Mouse (Mus musculus): ENCODE data around the gene Mamdc4.

Gene Mamdc4

DNA sequence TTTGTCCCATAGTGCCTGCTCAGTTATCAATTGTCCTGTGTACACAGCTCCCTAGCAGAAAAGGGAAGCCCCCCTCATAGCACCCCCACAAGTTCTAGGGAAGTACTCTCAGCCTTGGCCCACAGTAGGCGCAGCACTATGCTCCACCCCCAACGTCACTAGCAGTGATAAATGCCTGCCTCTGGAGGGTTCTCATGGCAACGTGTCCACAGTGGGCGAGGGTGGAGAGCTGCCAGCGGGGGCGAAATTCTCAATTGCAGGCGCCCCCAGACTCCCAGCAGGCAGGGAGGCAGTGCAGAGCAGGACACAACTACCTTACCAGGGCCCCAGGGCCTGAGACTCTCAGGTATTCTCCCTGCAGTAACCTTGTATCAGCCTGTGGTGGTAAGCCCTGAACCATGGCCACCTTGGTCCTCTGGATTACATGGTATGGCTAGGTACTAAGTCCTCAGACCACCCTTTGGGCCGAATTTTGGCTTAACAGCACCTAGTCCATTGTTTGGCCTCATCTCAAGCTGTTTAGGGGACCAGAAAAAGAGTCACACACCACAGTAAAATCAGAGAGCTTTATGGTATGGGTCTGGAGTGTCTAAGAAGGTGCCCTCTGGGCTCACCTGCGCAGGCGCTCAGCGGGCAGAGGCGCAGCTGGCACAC is 7.9 kb upstream of the Mamdc4 start:
- no peak for DNase-seq (ENCODE audit: low read depth, low spot score)

DNA sequence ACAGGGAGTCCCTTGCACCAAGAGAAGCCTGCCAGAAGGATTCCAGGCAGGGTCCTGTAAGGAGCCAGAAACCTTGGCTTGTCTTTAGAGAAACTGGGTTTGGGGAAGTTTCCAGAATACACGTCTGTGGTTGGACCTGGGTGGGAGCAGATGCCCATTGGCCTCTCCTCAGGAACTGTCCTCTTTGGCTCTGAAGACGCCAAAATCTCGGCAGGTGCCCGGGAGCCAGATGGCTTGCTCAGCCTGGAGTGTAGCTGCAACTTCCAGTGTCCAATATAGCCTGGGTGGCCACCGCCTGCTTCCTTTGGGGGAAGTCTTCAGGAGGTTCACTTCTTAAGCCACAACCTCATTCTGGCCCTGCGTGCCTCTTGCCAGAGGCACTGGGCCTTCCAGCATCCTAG is 7.3 kb upstream of the Mamdc4 start:
- no peak for DNase-seq (ENCODE audit: low read depth, low spot score)

DNA sequence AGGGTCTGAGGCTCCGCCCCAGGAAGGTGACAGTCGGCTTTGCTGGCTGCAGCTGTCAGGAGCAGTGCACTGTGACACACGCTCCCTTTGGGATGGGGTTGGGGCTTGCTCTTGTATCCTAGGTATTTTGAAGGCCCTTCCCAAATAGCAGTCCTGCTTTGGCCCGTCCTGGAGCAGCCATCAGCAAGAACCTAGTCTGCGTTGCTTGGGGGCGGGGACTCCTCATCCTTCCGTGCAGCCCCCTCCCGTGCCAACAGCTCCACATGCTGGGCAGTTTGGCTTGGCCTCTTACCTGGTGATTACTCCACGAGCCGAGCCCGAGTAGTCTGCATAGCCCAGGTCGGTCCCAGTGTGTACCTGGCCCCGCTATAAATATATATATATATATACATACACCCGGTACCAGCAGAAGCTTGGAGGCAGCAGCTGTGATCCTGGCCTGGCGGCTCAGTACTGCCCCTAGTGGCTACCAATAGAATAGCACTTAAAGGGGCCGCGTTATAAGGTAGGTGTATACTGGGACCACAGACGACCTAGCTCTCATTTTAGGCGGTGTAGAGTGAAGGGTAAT is 6.7 kb upstream of the Mamdc4 start, which contains the start of gene Ajm1:
Ajm1 (minus strand) TSS at position 464 of the 571 bp plus-strand sequence.
- peak; percentile 53 for DNase-seq (ENCODE audit: low read depth, low spot score)

DNA sequence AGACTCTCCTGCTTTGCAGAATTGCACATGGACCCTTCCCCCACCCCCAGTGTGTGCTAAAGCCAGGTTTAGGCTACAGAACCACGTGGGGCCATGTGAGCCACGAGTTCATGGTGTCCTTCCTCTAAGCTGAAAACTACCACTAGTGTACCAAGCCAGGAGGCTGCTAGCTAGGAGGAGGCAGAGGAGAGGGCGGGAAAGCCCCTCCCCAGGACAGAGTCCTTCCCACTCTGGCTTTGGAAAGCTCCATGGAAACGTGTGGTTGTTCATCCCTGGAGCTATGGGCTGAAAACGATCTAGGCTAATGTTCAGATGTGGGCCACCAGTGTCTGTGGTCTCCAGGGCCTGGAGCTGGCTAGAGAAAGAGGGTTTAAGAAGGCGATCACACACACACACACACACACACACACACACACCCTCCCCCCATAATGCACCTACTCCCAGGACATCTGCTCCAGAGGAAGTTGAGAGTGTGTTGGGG is 6.0 kb upstream of the Mamdc4 start:
- DNase-seq (ENCODE audit: low read depth, low spot score) = no peak

DNA sequence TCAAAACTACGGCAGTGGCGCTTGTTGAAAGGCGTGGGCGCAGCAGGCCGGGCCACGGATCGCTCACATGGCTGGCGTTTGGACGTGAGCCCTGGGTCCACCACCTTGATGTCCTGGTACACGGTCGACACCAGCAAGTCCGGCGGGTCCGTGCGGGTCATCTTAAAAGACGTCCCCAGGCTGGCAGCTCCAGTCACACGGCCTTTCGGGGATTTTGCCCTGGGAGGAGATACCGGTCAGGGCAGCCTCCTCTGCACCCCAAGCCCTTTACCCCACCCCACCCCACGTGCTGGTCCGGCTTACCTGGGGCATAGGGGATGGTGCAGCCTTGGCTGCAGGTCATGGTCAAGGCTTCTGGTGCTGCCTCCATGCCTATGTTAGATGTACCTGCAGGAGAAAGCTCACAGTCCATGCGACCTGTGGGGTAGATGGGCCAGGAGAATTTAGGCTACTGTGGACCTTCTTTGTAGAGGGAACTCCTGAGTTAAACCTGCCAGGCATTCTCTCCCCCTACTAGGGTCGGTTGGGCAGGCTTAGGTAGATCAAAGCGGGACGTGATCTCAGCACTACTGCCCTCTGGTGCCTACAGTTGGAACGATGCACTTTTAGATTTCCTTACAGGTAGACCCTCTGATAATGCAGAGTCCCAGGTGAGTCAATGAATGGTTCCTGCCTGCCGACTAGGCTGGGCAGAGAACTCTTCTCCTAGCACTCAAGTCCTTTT is 5.3 kb upstream of the Mamdc4 start:
- no peak for DNase-seq (ENCODE audit: low read depth, low spot score)

DNA sequence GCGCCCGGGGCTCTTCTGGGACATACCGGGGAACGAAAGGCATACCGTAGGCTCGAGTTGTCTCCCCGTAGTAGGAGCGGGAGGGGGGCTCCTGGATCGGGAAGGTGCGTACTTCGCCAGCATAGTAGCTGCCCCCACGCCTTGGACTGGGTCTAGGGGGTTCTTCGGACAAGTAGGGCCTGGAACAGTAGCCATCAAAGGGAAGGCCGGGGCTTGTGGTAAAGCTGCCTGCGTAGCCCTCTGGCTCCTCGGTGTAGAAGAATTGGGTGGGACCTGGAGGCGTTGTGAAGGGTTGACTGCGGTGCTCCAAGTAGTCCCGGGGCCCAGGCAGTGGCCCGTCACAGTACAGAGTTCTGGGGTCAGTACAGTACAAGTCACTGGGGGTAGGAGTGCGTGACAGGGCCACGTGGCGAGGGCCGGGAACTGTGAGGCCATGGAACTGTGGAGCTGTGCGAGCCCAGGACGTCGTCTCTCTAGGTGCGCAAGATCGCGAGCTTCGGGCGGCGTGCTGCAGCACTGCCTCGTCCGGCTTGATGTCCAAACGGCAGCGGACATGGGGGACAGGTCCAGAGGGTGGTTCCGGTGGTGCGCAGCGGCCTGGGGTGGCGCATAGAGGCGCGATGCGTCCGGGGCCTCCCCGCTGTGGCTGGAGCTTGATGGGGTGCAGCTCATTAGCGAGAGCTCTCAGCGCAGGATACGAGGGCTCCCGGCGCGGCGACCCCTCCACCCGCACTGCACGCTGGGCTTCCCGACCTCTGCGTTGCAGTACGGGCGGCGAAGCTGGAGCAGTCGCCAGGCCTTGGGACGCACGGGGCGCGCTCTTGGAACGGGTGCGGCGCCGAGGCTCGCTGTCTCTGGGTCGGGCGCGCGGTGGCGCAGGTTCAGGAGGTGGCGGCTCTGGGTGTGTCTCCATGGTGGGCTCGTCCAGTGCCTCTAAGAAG is 4.4 kb upstream of the Mamdc4 start:
- DNase-seq (ENCODE audit: low read depth, low spot score) = no peak

DNA sequence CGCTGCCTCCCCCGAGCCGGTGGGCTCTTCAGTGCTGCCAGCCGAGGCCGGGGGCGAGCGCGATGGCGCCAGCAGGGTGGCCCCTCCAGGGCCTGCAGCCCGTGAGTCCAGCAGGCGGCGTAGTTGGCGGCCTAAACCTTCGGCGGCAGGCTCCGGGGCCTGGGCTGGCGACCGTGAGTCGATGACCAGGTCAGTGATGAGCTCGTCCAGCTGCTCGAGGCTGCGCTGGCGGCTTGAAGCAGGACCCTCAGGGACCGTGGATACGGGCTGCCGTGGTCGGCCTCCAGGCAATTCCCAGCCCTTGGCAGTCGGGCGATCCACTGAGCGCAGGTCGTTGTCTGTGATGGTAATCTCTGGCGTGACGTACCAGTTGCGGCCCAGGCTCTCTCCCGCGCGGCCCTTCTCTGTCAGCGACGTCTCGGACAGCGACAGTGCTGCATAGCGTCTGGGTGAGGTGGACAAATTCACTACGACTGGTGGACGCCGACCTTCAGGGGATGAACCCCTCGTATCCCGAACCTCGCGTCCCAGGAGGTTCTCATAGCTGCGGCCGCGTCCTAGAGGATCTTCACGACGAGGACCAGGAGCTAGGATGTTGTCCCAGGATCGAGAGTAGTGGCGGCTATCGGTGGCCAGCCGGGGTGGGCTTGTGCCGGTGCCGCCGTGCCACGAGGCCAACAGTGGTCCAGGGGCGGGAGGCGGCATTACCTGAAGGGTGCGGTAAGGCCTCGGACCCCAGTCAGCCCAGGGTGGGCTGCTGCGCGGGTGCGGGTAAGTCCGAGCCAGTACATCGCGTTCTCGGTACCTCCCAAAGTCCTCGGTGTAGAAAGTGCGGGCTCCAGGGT is 3.5 kb upstream of the Mamdc4 start:
- DNase-seq (ENCODE audit: low read depth, low spot score) = no peak

DNA sequence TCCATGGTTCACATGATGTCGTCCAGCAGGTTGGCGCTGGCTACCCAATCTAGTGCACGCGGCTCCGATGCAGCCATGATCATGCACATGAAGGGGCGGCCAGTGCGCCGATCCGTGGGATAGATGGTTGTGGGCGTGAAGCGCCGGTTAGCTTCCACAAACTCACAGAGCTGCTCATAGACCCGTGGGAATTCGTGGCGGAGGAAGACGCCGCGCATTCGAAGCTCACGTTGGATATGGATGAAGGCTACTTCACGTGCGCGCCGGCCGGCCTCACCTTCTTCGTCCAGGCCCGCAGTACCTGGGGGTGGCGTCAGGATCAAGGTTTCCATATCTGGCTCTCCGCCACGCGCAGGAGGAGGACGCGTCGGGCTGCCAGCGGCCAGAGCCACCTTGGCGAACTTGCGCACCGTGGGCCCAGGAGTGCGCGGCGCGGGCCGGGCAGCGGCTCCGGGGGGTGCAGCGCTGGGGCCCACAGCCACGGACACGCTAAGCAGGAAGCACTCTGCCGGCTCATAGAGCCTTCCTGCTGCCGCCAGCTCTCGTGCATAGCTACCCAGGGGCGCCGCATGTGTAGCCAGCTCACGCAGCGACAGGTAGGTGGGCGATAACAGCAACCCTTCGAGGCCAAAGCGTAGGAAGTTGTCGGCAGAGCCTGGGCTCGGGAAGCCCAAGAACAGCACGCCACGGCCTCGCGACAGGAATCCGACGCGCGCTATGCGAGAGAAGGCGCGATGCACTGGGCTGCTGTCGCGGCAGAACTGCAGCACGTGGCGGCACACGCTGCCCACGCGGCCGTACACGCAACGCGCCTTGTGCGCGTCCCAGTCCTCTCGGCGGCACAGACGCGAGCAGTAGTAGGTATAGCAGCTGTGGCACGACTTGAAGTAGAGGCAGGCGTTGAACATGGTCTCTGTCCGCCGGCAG is 2.6 kb upstream of the Mamdc4 start:
- DNase-seq (ENCODE audit: low read depth, low spot score) = no peak

DNA sequence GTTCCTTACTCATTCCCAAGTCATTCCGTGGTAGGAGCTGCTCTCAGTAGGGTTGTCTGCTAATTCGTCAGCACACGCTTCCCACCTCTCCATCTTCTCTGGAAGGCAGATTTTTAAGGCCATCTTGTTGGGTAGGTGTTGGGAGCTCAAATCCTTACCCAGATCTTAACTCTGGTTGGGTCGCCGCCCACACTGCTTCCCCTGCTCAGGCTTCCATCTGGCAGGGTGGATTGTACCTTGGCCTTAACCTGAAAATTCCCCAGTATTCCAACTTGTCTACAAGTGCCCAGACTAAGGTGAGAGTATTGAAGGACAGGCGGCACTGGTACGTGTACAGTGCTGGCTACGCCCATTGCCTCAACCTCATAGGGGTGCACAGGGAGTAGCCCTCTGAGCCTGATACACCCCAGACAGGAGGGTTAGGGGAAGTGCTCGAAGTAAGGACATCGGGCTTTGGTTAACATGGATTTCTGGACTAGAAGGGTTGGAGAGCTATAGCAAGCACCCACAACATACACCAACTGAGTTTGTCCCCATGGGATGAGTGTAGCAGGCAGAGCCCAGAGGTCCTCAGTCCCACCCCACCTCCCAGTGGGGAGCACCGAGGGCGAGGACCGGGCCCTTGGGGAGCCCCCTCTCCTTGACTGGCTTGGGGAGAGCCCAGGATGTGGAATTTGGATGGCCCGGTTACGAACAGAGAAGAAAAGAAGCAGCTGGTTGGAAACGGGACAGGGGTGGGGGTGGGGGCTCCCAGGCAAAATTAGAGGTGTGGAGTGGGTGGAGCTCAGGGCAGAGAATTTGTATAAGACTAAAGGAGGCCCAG is 1.6 kb upstream of the Mamdc4 start:
- DNase-seq (ENCODE audit: low read depth, low spot score) = no peak

DNA sequence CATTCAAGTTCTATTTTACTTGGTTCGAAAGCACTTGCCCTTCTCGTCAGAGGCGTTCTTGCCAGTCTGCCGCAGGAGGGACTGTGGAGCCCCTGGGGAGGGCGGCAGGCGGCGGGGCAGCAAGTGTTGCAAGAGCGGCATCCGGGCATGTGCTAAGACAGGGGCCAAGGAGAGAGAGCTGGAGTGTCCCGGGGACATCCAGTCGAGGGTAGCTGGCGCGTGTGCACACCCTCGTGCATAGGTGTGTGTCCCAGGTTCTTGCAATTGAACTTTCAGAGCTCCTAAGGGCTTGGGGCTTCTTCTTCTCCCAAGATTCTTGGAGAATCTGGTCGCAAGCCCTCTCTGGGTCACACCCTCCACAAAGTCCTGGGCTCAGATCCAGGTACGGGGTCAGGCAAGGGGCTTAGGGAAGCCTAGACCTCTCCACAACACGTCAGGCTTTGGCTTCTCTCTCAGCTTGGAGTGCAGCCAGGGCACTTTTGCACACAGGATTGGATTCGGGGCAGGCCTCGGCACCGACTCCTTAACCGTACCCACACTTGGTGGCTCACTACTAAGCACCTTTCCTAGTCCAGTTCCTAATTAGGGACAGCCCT is 885 bp upstream of the Mamdc4 start:
- no peak for DNase-seq (ENCODE audit: low read depth, low spot score)

DNA sequence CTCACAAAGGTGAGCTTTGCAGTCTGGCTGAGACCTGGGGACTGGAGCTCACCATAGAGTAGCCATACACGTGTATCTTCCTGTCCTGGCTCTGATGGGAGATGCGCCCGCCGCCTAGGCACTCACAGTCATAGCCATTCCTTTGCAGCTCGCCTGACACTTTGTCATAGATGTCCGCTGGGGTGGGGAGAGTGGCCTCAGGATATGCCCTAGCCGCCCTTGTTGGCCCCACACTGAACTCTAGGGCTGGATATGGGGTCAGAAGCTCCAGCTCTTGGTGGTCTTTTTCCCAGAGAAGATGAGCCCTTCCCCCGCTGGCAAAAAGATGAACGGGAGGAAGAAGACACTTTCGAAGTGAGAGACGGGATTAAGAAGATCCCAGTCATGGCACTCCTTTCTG is 509 bp downstream of the Mamdc4 start:
- no peak for DNase-seq (ENCODE audit: low read depth, low spot score)

DNA sequence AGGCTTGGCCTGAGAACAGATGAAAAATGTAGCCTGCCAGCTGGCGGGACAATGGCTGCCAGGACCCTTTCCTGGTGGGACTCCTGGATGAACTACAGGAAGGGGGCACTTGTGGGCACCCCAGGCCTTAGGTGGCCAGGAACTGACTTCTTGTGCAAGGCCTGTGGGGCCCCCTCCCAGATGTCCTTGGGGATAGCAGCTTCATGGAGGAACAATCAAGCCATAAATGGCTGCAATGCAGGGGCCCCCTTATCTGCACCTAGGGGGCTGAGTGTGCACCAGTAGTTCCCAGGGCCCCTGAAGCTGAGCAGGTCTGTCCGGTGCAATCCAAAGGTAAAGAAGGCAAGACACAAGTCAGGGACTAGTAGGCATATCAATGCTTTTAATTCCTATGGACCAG is 1.6 kb downstream of the Mamdc4 start:
- DNase-seq (ENCODE audit: low read depth, low spot score) = no peak

DNA sequence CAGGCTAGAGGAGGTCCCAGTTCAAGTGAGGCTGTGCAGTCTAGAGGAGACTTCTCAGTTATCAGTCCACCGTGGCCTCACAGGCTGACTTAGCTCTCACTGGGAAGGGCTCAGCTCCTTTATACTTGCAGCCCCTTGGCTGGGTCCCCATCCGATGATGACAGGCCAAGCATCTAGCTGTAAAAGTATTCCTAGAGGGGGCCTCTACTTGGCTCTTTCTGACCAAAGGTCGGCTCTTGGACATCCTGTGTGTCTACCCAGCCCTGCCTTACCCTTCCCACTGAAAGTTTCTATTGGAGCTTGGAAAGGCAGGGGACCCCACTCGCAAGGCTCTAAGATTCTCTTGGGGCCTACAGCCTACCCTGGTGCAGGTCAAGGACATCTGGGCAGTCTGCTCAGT is 3.4 kb downstream of the Mamdc4 start:
- no peak for DNase-seq (ENCODE audit: low read depth, low spot score)

DNA sequence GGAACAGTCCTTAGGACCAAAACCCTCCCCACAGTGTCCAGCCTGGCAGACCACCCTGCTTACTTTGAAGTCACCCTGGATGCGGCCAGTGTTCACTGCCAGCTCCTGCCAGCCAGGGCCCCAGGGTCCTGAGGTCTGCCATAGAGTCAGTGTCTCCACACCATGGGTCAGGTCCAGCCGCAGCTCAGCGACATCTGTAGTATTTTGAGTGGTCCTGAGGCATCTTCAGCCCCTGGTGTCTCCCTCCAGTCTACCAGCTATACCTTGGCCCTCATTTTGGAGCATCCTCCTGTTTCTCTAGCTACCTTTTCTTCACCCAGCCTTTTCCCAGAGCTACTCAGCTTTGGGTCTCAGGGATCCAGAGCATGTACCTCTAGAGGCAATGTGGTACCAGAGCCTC is 5.3 kb downstream of the Mamdc4 start:
- DNase-seq (ENCODE audit: low read depth, low spot score) = no peak

DNA sequence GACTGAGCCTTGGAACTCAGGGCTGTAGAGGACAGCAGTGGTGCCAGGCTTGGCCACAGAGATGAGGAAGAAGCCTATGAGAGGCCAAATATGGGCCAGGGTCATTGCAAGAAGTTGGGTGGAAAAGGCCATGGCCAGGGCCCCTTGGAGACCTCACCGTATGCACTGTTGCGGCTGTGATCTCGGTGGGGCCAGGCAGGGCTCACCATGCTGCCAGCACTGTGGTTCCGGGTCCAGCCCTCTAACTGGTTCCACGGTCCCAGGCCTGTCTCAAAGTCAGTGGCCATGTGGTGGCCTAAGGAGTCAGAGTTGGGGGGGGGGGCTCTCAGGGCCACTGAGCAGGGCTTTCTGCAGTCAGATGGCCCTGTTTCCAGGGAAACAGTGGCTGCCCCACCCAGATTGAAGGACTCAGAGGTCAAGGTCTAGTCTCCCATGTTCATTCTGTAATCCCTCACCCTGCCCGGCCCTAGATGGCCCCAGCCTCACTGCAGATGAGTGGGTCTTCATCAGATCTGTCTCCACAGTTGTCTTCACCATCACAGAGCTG is 6.1 kb downstream of the Mamdc4 start:
- no peak for DNase-seq (ENCODE audit: low read depth, low spot score)

DNA sequence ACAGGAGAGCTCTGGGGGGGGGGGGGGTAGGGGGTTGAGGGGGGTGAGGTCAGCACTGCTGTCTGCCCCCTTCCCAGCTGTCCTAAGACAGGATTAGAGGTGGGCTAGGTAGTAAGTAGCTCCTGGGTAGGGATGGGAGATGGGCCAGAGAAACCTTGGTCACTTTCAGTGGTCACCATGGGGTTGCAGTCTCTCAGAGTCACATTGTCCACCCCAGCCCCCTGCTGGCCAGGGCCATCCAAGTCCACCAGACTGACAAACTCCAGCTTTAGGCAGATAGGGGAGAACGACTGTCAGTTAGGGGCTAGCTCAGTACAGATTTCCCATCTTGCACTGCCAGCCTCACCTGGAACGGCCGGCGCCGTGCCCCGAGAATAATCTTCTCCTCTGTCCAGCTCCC is 8.1 kb downstream of the Mamdc4 start:
- DNase-seq (ENCODE audit: low read depth, low spot score) = no peak

DNA sequence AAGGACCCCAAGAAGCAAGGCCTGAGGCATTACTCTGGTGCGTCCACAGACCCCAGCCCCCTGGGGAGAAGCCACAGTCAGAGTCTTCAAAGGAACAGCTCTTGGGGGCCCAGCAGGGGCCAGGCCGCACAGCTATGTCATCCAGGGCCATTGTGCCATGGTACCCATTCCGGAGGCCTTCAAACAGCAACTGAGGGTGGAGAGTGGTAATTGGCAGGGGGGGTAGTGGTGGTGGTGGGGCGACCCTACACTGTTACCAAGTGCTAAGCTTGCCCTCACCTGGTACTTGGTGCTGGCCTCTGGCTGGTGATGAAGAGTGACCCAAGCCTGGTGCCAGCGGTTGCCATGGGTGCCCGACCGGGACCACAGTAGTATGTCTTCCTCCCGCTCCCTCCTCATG is 8.9 kb downstream of the Mamdc4 start:
- no peak for DNase-seq (ENCODE audit: low read depth, low spot score)

DNA sequence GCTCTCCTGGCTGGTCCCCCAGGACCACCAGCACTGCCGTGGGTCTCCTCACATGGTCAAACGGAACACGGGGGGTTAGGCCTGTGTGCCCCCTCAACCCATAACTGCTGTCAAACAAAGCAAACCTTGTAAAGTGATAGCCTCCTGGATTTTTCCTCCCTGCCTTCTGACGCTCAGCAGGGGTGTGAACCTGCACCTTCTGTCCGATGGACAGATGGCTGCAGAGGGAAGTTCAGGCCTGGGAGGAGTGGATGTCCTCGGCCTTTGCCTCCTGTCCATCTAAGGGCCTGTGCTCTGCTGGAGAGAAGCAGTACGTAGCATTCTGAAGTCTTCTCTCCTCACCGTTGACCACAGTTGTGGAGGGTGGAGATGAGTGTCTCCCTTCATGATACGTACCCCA is 12.7 kb downstream of the Mamdc4 start:
- DNase-seq (ENCODE audit: low read depth, low spot score) = no peak

Data from c-Kit-negative CD71-positive TER-119-positive erythroid progenitor cells, embryonic 14.5 days (primary cell).